Mouse (Mus musculus): ENCODE measurements around the gene Tmem218.

Gene Tmem218

DNA sequence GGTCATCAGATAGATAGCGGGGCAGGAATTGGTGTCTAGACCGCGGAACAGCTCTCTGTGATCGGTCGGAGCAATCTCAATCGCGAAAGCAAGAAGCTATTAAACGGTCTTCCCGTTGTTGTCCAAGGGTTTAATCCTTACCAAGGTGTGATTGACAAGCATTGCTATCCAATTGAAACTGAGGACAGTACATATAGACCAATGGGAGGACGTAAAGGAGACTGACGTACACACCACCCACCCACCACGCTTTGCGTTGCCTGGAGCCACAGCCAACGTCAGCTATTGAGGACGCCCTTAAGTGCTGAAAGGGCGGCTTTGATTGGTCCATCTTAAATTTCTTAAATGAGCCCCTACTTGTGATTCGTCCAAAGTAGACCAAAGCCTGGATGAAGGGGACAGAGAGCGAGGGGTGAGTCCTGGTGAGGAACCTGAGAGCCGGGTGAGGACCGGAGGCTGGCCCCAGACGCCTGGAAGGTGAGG lies at the start of gene Tmem218:
Tmem218 (plus strand) TSS at position 295 of the 483 bp plus-strand sequence.
- in situ Hi-C loops (cut with MboI; ENCODE audit: unreplicated experiment in 2 of 2), result no loop called here

DNA sequence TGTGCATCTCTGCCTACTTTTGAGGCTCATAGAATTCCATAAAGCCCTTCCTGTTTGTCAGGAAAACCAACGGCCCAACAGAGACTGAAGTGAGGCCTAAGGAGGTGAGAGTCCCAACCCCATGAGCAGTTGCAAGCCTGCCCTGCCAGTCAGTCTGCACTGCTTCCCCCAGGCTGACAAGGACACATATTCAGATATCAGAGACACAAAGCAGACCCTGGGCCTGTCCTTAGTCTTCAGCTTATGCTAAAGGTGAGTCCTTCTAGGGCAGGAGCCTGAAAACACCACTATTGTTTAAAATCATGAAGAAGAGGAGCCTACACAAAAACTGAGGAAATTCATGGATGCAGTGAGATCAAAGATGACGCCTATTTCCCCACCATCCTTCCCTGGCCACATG lies 47.3 kb upstream of the Tmem218 start:
- in situ Hi-C loops (cut with MboI; ENCODE audit: unreplicated experiment in 2 of 2), result no loop called here

DNA sequence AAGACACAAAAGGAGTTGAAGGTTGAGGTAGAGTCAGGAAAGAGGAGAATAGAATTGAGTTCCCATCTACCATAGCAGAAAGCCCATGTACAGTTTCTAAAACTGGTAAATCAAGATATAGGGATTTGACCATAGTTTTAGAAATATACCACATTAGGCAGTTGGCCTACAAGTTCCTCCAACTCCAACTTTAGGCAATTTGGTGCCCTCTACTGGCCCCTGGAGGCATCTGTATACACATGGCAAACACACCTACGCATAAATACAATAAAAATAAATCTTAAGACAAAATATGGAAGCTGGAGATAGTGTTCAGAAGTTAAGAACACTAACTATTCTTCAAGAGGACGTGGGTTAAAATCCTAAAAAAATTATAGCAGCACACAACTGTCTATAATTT lies 41.1 kb upstream of the Tmem218 start:
- in situ Hi-C loops (cut with MboI; ENCODE audit: unreplicated experiment in 2 of 2), result no loop called here

DNA sequence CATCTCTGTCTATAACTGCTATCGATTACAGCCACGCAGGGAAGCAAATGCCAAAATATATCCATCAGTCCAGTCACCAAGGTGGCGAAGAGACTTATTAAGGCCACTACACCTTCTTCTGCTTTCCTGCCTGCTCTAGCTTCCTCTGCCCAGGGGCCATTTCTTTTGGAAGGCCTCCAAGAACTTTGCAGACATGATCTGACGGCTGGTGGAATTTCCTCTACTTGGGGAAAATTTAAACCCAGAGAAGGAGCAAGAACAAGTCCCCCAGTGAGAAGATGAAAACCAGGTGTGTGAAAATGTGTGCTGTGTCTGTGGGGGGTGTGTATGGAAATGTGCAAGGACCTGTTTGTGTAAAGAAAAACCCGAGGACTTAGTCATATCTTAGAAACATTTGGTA lies 34.6 kb upstream of the Tmem218 start:
- in situ Hi-C loops (cut with MboI; ENCODE audit: unreplicated experiment in 2 of 2), result loop anchor here in 1 of 2 experiments (10.0 kb wide), 1 partner anchor 209 kb away; no protein-coding TSS in a partner anchor

DNA sequence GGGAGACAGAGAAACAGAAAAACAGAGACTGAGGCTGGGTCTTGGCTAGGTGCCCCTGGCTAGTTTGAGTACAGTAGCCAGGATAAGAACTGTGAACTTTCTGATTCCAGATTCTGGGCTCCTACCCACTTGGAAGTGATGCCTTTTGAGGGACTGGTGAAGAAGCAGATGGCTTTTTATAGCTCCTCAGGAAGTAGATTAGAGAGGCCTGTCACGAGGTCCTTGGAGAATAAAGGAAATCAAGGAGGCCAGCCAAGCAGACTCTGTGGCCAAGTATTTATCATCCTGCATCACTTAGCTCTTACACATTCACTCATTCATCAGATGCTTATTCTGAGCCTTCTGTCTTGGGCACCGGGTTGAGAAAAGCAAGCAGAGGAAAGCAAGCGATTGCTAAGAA lies 32.0 kb upstream of the Tmem218 start:
- in situ Hi-C loops (cut with MboI; ENCODE audit: unreplicated experiment in 2 of 2), result loop anchor here (5.0 to 25.0 kb wide), 4 partner anchors 51 to 436 kb away; partner anchors contain the start of gene Spa17 (in 1 of the 2)

DNA sequence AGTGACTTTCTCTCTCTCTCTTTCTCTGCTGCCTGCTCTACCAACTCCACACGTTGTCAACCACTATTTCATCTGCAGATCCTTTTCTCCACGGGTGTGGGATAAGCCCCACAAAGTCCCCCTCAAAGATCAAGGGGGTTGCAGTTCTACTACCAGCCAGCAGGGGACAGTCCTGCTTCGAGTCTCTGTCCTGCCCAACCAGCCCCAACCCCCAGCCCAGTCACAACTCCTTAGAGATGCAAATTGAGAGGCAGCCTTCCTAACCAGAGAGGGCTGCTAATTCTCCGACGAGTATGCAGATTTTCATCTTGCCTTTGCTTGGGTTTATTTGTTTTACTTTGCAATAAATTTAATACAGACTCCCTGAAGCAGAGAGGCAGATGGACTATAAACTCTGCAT lies 30.9 kb upstream of the Tmem218 start:
- in situ Hi-C loops (cut with MboI; ENCODE audit: unreplicated experiment in 2 of 2), result loop anchor here (5.0 to 25.0 kb wide), 4 partner anchors 50 to 435 kb away; partner anchors contain the start of gene Spa17 (in 1 of the 2)

DNA sequence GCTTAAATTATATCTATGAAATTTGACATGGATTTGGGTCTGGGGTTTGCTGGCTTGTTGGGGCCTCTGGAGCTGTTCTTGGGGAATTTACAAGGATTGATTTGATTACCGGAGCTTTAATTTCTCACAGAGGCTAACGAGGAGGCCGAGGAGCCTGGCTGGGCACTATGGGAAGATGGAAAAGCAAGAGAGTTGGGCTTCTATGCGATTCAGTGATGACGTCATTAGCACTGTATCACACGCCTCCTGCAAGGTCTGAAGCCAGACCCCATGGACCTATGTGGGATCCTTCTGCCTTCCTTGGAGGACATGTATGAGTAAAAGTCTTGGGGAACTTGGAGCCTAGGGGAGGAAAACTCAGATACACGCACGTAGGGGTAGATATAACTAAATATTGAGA lies 30.5 kb upstream of the Tmem218 start:
- in situ Hi-C loops (cut with MboI; ENCODE audit: unreplicated experiment in 2 of 2), result loop anchor here (5.0 to 25.0 kb wide), 4 partner anchors 50 to 435 kb away; partner anchors contain the start of gene Spa17 (in 1 of the 2)

DNA sequence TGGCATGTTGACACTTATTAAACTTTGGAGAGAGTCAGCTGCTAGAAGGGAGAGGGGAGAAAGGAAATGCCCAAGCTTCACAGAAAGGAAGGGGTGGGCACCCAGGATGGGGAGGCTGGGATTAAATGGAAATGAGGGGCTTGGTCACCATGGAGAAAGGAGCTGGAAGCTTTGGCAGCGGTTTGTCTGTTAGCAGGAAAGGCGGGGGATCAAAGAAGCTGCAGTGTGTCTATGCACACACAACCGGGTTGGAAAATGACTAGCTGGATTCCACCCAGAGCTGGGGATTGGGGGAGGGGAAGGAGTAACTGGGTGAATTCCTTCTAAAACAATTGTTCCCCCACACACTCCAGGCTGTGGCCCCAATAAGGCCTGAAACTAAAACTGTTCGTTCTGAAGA lies 29.1 kb upstream of the Tmem218 start:
- in situ Hi-C loops (cut with MboI; ENCODE audit: unreplicated experiment in 2 of 2), result loop anchor here (5.0 to 25.0 kb wide), 4 partner anchors 48 to 433 kb away; partner anchors contain the start of gene Spa17 (in 1 of the 2)

DNA sequence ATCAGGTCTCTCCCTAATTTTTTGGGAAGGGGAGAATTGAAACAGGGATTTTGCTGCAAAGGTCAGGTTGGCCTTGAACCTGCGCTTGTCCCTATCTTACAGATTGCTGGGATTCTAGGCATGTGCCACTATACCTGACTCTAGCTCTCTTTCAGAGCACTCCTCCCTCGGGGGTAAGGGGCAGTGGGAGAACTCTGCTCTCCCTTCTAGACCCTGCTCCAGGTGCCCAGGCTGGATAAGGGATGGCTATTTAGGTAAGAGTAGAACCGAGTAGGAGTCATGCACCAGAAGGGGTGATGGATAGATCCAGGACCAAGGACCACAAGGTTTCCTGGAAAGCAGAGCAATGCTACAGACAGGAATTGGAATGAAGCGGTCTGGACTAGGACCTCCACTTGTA lies 28.4 kb upstream of the Tmem218 start:
- in situ Hi-C loops (cut with MboI; ENCODE audit: unreplicated experiment in 2 of 2), result loop anchor here (5.0 to 25.0 kb wide), 4 partner anchors 48 to 433 kb away; partner anchors contain the start of gene Spa17 (in 1 of the 2)

DNA sequence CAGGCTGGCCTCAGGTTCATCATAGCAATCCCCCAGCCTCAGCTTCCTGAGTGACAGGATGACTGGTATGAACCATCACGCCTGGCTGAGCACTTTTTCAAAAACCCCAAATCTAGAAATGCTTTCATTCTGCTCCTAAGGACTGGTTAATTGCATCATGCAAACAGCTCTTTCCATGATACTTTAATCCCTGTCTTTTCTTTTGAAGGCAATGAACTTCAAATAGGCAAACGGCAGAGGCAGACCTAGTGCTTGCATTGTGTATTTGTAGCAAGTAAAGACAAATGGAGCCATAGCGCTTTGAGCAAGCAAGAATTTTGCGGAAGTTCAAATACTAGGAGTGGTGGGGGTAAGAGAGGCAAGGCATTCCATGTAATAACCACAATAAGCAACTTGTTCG lies 26.4 kb upstream of the Tmem218 start:
- in situ Hi-C loops (cut with MboI; ENCODE audit: unreplicated experiment in 2 of 2), result loop anchor here in 1 of 2 experiments (25.0 kb wide), 1 partner anchor 431 kb away; the partner anchor contains the start of gene Spa17

DNA sequence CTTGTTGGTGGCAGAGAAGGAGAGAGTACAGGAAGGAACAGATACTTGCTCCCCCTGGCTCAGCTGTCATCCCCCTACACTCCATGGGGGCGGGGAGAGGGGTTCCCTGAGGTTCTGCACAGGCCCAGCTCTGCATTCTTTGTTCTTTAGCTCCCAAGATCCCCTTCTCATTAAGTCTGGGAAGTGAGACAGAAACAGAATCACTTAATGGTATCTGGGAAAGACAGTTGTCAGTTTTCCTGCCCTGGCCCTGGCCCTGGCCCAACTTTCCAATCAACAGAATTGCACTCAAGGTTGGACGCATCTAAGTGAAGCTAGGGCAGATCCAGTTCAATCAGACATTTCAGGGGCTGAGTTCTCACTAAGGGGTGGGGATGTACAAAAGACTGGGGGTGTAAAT lies 24.8 kb upstream of the Tmem218 start:
- in situ Hi-C loops (cut with MboI; ENCODE audit: unreplicated experiment in 2 of 2), result loop anchor here in 1 of 2 experiments (25.0 kb wide), 1 partner anchor 429 kb away; the partner anchor contains the start of gene Spa17

DNA sequence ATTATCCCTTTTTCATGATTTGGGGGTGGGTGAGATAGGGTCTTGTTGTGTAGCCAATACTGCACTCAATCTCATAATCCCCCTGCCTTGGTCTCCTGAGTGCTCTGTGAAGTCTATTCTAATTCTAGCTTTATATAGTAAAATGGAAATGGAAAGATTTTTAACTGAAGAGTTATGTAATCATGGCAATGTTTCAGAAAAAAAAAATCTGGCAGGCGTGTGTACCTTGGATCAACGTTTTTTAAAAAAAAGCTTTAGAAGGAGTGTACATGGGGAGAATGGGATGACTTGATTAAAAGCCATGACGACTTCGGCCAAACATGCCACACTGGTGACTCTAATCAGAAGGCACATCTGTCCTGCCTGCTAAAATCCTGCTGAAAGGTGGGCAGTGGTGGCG lies 20.6 kb upstream of the Tmem218 start:
- in situ Hi-C loops (cut with MboI; ENCODE audit: unreplicated experiment in 2 of 2), result loop anchor here in 1 of 2 experiments (25.0 kb wide), 1 partner anchor 425 kb away; the partner anchor contains the start of gene Spa17

DNA sequence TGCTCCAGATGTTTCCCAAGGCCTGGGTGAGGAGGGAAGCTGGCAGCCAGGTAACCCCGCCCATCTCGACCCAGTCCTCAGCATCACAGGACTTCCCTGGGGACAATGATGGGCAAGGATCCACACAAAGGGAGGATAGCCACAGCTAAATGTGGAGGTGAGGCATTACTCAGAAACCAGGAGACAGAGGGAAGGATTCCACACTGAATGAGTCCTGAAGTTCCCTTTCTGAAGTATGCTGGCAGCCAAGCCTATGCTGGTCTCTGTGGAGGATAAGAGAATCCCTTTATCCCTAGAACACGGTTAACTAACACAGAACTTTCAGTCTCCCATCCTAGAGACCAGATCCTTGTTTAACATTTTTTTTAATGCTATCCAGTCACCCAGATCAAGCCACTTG lies 20.0 kb upstream of the Tmem218 start:
- in situ Hi-C loops (cut with MboI; ENCODE audit: unreplicated experiment in 2 of 2), result loop anchor here in 1 of 2 experiments (25.0 kb wide), 1 partner anchor 424 kb away; the partner anchor contains the start of gene Spa17

DNA sequence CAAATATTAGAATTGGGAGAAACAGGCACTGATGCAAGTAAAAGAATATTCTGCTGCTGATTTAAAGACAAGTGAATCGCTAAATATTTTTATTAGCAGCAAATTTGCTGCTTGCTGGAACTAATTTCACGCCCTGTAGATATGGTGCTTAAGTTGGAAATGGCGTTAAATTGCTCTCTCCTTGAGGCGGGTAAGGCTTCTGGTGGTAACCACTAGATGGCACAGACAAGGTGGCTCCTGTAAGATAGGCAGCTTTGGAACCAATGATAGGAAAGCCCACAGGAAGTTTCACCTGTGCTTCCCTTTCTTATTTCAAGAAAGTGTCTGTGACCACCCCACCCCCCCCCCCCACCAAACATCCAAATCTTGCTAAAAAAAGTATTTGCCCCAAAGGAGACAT lies 11.0 kb upstream of the Tmem218 start:
- in situ Hi-C loops (cut with MboI; ENCODE audit: unreplicated experiment in 2 of 2), result loop anchor here in 1 of 2 experiments (25.0 kb wide), 1 partner anchor 415 kb away; the partner anchor contains the start of gene Spa17

DNA sequence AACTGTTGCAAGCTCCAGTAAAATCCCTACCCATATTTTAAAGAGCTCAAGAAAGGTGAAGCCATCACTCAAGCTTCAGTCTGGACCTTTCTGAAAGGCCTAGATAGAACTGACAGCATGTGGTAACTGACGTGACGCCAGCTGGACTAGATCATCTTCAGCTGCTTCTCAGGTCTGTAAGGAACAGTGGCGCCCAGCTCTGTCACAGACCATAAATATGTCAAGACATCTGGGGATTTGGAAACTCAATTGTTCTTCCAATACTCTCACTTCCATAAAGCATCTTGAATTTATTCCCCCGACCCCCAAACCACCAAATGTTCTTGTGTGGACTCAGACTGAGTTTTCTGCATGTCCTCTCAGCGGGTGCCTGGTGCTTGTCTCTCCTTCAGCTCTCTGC lies 7.6 kb upstream of the Tmem218 start:
- in situ Hi-C loops (cut with MboI; ENCODE audit: unreplicated experiment in 2 of 2), result no loop called here

DNA sequence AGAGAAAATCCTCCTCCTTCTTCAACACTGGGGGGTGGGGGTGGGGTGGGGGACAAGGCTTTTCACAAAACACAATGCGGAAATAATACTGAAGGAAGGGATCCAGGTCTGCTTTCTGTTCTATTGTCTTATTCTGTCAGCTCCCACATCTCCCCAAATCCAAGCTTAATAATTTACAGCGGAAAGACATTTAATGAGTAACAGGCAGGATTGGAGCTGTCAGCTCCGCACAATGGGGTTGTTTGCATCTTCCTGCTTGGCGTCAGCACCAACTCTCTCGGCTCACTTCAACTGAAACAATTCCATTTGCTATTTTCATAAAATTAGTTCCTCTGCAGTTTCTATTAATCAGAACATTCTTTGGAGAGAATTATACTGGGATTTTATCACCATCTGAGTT lies 4.1 kb upstream of the Tmem218 start:
- in situ Hi-C loops (cut with MboI; ENCODE audit: unreplicated experiment in 2 of 2), result no loop called here

DNA sequence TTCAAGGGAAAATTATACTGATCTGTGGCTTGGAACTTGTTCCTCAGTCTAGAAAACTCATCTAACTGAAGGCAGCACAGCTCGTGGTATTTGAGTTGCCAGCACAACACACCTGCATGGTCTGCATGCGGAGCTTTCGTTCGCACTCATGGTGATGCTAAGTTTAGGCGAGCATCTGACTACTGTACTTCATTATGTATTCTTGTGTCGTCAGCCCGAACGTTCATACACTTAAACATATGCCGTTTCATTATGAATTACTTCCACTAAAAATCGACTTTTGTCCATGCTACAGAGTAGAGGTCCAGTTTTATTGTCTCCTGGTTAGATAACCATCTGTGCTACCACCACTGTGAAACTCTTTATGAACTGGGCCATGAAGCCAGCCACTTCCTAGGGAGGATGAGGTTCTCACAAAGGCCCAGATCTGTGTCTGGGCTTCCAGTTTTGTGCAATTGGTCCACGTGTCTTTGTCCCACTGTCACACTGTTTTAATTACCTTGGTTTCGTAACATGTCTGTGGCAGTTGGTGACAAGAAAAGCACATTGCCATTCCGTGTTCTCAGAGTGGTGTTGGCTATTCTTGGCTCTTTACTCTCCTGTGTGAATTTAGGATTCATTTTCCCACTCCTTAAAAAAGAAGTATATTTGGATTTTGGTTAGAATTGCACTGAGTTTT lies 5.2 kb downstream of the Tmem218 start:
- in situ Hi-C loops (cut with MboI; ENCODE audit: unreplicated experiment in 2 of 2), result no loop called here

DNA sequence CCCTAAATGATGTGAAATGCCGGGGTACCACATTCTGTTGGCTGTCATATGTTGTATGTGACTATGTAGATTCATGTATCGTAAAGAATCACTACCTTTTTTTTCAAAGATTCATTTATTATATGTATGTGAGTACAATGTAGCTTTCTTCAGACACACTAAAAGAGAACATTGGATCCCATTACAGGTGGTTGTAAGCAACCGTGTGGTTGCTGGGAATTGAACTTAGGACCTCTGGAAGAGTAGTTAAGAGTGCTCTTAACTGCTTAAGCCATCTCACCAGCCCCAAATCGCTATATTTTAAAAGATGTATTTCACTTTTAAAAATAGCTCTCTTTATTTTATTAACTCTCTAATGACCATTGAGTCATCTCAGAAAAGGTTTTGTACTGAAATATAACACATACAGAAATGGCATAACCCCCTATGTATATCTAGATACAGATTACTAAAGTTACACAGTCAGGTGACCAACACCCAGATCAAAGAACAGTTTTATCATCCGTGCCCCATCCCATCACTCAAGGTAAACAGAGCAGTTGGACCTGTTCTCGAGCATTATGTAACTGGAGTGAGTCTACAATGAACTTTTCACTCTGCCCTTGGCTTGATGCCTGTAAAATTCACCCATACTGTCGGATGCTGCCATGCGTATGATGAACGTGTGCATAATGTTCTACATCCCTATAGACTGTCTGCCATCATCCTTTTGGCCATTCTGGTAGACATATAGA lies 6.5 kb downstream of the Tmem218 start:
- in situ Hi-C loops (cut with MboI; ENCODE audit: unreplicated experiment in 2 of 2), result no loop called here

DNA sequence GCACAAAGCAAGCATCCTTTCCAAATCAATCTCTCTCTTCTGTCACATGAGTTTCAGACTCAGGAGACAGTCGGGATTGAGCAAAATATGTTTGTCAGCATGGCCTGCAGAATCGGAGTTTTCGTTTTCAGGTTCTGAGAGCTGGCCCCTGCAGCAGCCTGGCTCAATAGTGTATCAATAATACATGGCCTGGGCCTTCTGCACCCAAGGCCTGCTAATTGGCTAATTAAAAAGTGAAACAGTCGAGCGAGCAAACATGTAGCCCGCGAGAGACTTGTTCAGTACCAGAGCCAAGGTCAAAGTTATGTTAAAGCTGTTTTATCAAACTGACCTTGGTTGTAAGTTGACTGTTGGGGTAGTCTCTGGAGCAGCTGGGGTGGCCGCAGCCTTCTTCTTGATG lies 12.7 kb downstream of the Tmem218 start:
- in situ Hi-C loops (cut with MboI; ENCODE audit: unreplicated experiment in 2 of 2), result loop anchor here in 1 of 2 experiments (10.0 kb wide), 1 partner anchor 326 kb away; no protein-coding TSS in a partner anchor

DNA sequence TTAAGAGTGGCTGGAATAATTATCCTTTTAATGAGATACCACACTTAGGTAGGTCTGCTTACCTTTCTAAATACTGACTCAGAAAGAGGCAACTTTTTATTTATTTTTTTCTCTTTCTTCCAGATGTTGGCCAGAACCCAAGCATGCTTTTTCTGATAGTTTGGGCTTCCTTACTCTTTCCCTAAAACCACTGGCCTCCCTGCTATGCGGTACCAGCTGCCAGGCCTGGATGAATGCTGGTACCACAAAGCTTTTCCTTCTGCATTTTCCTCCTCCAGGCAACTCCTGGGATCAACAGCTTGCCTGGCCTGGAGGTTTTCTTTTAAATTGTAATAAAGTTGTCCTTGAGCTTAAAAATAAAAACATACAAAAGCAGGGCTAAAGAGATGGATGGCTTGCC lies 17.6 kb downstream of the Tmem218 start:
- in situ Hi-C loops (cut with MboI; ENCODE audit: unreplicated experiment in 2 of 2), result loop anchor here (5.0 to 25.0 kb wide), 7 partner anchors 48 to 1963 kb away; partner anchors contain the start of genes Ddx25 (in 2 of the 2), Fam118b (in 2 of the 2), Hyls1 (in 2 of the 2) and Pate2 (in 2 of the 2)
